Mouse (Mus musculus) limb, embryonic 13.5 days (tissue): ENCODE data around the gene Lrrc8c. TPM values are rescaled to one million over a fixed set of nuclear protein-coding genes. Genes with fewer than 3 reads are reported as not detected.

Experiments used
- ATAC-seq: fragments of 200-750 bp; cut with Nextera tagmentation; 2 replicates; pipeline ENCODE4 v1.8.0; 2017; ENCODE audit warnings: low read depth, moderate number of reproducible peaks, moderate TSS enrichment; ENCODE audit not compliant: low FRiP score
- H3K27ac ChIP-seq: fragments of 300-500 bp; sonication (generic); 2 replicates; pipeline ENCODE4 v1.5.1; 2015; ENCODE audit warnings: inconsistent platforms, mild to moderate bottlenecking, moderate library complexity
- H3K27me3 ChIP-seq: fragments of 300-500 bp; sonication (generic); 2 replicates; pipeline ENCODE4 v1.6.1; 2015; ENCODE audit warnings: mild to moderate bottlenecking, inconsistent platforms
- H3K36me3 ChIP-seq: fragments of 300-500 bp; sonication (generic); 2 replicates; pipeline ENCODE4 v1.6.1; 2015; ENCODE audit warnings: inconsistent platforms, mild to moderate bottlenecking, moderate library complexity
- H3K4me1 ChIP-seq: fragments of 300-500 bp; sonication (generic); 2 replicates; pipeline ENCODE4 v1.6.1; 2015; ENCODE audit warnings: inconsistent platforms
- H3K4me2 ChIP-seq: fragments of 300-500 bp; sonication (generic); replicated peaks from 2 replicates; pipeline ENCODE4 v1.6.1; 2015; ENCODE audit warnings: inconsistent platforms, mild to moderate bottlenecking, moderate library complexity
- H3K4me3 ChIP-seq: fragments of 300-500 bp; sonication (generic); 2 replicates; pipeline ENCODE4 v1.5.1; 2015; ENCODE audit warnings: moderate library complexity, mild to moderate bottlenecking, inconsistent platforms
- H3K9ac ChIP-seq: fragments of 300-500 bp; sonication (generic); 2 replicates; pipeline ENCODE4 v1.6.1; 2015; ENCODE audit warnings: mild to moderate bottlenecking, inconsistent platforms
- H3K9me3 ChIP-seq: fragments of 300-500 bp; sonication (generic); 2 replicates; pipeline ENCODE4 v1.6.1; 2016; ENCODE audit warnings: inconsistent platforms
- WGBS: fragments of 180-500 bp; shearing (Covaris S2); methylation state at CpG from one replicate; pipeline ENCODE4 v1.1.7; 2015; 5-methylcytosine and 5-hydroxymethylcytosine counted together
- polyA plus RNA-seq: library from polyadenylated mRNA; unstranded; fragments of >200 nt; fragmentation: Nextera tagmentation; extraction: Ambion mirVana; gene quantifications from 2 replicates; pipeline ENCODE4 v1.2.1, GENCODE M21; 2015

The Lrrc8c gene
- polyA plus RNA-seq, 1 experiment from 2014 or later, result 15.6 TPM

DNA sequence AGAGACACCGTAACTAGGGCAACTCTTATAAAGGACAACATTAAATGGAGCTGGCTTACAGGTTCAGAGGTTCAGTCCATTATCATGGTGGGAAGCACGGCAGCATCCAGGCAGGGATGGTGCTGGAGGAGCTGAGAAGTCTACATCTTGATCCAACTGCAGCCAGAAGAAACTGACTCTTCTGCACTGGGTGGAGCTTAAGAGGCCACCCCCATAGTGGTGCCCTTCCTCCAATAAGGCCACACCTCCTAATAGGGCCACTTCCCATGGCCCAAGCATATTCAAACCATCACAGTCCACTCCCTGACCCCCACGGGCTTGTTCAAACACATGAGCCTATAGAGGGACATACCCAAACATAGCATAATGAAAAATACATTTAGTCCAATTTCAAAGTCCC lies 16.0 kb downstream of the Lrrc8c start:
- H3K27me3 ChIP-seq, result no peaks in the 10 kb centered on the region
- no peak overlapping the region for H3K27ac ChIP-seq
- WGBS, result 94% methylated on average over 3 of the region's 3 CpGs
- no peaks in the 10 kb centered on the region for H3K4me1 ChIP-seq
- no peak overlapping the region for H3K9ac ChIP-seq
- H3K4me3 ChIP-seq, result no peak overlapping the region
- peaks cover 4% of the 10 kb centered on the region; the same call in 1 of the 2 replicates for H3K36me3 ChIP-seq
- ATAC-seq, result no peak
- H3K4me2 ChIP-seq, result no peak overlapping the region
- no peaks in the 10 kb centered on the region for H3K9me3 ChIP-seq

DNA sequence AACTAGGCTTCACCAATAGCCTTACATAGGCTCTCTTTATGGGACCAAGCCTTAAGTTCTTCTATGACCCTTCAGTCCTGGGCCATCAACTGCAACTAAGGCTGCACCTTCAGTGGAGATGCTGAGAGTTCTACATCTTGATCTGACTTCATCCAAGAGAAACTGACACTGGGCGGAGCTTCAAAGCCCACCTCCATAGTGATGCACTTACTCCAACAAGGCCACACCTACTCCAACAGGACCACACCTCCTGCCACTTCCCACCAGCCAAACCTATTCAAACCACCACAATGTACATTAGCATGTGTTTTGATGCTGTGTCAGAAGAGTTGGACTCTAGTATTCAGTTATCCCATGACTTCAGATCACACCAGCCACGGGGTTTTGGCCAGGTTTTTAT lies 17.0 kb downstream of the Lrrc8c start:
- Histone ChIP-seq H3K27ac (no peak overlapping the region), H3K36me3 (peaks cover 4% of the 10 kb centered on the region; the same call in 1 of the 2 replicates), H3K4me3 (no peak overlapping the region), H3K4me2 (no peak overlapping the region), H3K4me1 (no peaks in the 10 kb centered on the region), H3K27me3 (no peaks in the 10 kb centered on the region), H3K9me3 (no peaks in the 10 kb centered on the region), H3K9ac (no peak overlapping the region)
- no peak for ATAC-seq
- 88% methylated on average over 2 of the region's 2 CpGs for WGBS

DNA sequence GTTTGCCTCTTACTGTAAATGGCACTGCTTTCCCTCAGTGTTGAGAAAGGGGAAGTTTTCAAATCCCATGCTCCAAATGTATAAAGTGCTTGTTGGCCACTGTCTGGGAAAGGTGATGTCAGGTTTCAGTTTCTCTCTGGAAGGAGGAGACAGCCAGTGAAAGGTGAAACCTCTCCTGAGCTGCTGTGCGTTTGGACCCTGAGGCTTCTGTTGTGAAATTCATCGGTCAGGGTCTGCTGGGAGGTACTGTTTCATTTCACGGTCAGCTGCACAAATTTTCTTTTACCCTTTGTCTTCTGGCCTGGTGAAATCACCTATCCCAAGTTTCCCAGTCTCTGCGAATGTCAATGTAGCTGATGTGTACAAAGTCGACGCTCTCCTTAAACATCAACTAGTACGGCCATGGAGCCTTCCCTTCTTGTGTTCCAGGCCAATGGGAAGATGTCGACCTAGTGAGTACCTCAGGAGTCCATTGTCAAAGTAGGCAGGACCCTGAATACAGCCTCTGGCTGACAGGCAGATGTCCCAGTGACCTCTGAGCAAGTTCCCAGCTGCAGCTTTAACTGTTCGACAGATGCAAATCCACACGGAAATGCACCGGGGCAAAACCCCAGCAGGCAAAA lies 18.0 kb downstream of the Lrrc8c start:
- WGBS, result 68% methylated on average over 11 of the region's 11 CpGs
- no peaks in the 10 kb centered on the region for H3K4me1 ChIP-seq
- no peak for ATAC-seq
- H3K27ac ChIP-seq, result no peak overlapping the region
- no peak overlapping the region for H3K9ac ChIP-seq
- H3K36me3 ChIP-seq, result peaks cover 10% of the 10 kb centered on the region
- H3K4me3 ChIP-seq, result no peak overlapping the region
- H3K9me3 ChIP-seq, result no peaks in the 10 kb centered on the region
- H3K27me3 ChIP-seq, result no peaks in the 10 kb centered on the region
- no peak overlapping the region for H3K4me2 ChIP-seq

DNA sequence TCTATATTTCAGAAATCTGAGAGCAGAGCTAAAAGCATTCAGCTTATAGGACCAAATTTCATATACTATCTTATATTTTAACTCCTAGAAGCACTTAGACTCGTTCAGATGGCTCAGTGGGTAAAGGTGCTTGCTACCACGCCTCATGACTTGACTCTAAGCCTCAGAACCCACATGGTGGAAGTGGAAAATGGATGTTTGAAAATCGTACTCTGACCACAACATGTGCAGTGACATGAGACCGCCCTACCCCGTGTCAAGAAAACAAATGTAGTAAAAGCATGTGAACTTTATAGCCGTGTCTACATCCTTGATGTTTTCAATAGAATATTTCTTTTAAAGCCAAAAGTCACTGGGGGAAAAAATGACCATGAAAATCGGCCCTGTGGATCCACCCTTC lies 21.9 kb downstream of the Lrrc8c start:
- H3K4me3 ChIP-seq, result no peak overlapping the region
- H3K27me3 ChIP-seq, result no peaks in the 10 kb centered on the region
- no peak for ATAC-seq
- WGBS, result 87% methylated on average over 7 of the region's 7 CpGs
- H3K36me3 ChIP-seq, result peaks cover 23% of the 10 kb centered on the region
- H3K4me2 ChIP-seq, result no peak overlapping the region
- H3K27ac ChIP-seq, result no peak overlapping the region
- no peaks in the 10 kb centered on the region for H3K4me1 ChIP-seq
- H3K9ac ChIP-seq, result no peak overlapping the region
- no peaks in the 10 kb centered on the region for H3K9me3 ChIP-seq

DNA sequence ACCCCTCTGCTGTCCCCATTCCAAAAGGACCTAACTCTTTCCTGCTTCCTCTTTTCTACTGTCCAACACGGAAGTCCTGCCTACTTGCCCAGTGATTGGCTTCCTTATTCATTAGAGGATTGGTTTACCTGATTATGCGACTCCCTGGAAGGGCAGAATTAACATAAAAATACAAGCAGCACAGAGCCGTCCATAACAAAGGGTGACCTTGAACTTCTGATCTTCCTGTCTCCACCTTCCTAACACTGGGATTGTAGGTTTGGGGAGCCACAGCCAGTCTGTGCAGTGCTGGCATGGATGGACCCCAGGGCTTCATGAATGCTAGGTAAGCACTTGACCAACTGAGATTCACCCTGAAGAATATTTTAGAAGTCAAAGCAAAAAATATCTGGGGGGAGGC lies 25.9 kb downstream of the Lrrc8c start:
- H3K9ac ChIP-seq, result no peak overlapping the region
- H3K4me2 ChIP-seq, result no peak overlapping the region
- peaks cover 23% of the 10 kb centered on the region for H3K36me3 ChIP-seq
- H3K9me3 ChIP-seq, result no peaks in the 10 kb centered on the region
- no peaks in the 10 kb centered on the region for H3K4me1 ChIP-seq
- H3K4me3 ChIP-seq, result no peak overlapping the region
- no peak overlapping the region for H3K27ac ChIP-seq
- 58% methylated on average over 3 of the region's 3 CpGs for WGBS
- ATAC-seq, result no peak
- no peaks in the 10 kb centered on the region for H3K27me3 ChIP-seq

DNA sequence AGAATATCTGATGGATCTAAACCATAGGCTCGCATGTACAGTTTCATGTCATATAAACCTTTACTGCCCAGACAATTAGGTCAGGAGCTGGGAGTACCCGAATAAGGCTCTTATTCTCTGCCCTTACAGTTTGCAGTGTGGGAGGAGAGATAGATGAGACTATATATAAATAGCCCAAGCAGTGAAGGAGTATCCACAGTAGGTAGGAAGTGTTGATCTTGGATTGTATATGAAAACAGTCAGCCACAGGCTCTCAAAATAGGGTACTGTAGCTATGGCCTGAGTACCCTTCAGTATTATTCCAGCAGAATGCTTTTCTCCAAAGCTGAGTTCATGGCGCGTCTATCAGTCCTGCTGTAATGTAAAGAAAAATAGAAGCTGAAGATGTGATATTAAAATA lies 27.9 kb downstream of the Lrrc8c start:
- H3K9me3 ChIP-seq, result no peaks in the 10 kb centered on the region
- no peaks in the 10 kb centered on the region for H3K27me3 ChIP-seq
- WGBS, result 92% methylated on average over 4 of the region's 4 CpGs
- no peak overlapping the region for H3K4me2 ChIP-seq
- H3K4me3 ChIP-seq, result no peak overlapping the region
- H3K27ac ChIP-seq, result no peak overlapping the region
- no peak overlapping the region for H3K9ac ChIP-seq
- ATAC-seq, result no peak
- peaks cover 17% of the 10 kb centered on the region for H3K36me3 ChIP-seq
- H3K4me1 ChIP-seq, result no peaks in the 10 kb centered on the region

DNA sequence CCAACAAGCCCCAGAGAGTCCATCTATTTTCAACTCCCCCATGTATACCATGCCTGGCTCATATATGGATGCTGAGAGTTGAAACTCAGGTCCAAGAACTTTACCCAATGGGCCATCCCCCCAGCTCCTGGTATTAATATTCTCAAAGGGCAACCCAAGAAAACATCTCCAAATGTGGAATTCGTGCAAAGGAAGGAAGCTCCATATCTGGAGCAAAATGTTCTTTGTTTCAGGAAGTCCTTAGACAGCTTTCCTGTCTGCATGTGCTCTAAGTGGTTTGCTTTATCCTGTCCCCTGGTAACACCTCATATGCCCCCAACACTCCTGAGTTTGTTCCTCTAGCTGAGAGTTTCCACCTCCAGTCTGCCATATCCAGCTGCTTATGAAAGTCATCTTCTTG lies 32.6 kb downstream of the Lrrc8c start:
- no peak for ATAC-seq
- Histone ChIP-seq H3K27me3 (no peaks in the 10 kb centered on the region), H3K36me3 (peaks cover 5% of the 10 kb centered on the region), H3K4me3 (no peak overlapping the region), H3K9ac (no peak overlapping the region), H3K4me2 (no peak overlapping the region), H3K27ac (no peak overlapping the region), H3K9me3 (no peaks in the 10 kb centered on the region), H3K4me1 (no peaks in the 10 kb centered on the region)
- WGBS, result 76% methylated on average over 1 of the region's 1 CpGs

DNA sequence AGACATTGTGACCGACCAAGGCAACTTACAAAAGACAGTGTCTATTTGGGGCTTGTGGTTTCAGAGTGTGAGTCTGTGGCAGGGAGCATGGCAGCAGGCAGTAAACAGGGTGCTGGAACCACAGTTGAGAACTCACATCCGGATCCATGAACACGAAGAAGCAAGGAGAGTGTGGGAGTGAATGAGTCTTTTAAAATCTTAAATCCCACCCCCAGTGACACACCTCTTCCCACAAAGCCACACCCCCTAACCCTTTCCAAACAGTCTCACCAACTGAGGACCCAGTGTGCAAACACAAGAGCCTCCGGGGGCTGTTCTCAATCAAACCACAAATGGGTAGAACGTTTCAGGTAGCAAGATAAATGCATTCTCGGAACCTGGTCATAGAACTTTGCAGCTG lies 37.1 kb downstream of the Lrrc8c start:
- H3K27me3 ChIP-seq, result no peaks in the 10 kb centered on the region
- H3K4me2 ChIP-seq, result no peak overlapping the region
- ATAC-seq, result no peak
- no peaks in the 10 kb centered on the region for H3K9me3 ChIP-seq
- no peaks in the 10 kb centered on the region for H3K4me1 ChIP-seq
- WGBS, result 94% methylated on average over 6 of the region's 6 CpGs
- peaks cover 5% of the 10 kb centered on the region for H3K36me3 ChIP-seq
- no peak overlapping the region for H3K4me3 ChIP-seq
- no peak overlapping the region for H3K9ac ChIP-seq
- no peak overlapping the region for H3K27ac ChIP-seq

DNA sequence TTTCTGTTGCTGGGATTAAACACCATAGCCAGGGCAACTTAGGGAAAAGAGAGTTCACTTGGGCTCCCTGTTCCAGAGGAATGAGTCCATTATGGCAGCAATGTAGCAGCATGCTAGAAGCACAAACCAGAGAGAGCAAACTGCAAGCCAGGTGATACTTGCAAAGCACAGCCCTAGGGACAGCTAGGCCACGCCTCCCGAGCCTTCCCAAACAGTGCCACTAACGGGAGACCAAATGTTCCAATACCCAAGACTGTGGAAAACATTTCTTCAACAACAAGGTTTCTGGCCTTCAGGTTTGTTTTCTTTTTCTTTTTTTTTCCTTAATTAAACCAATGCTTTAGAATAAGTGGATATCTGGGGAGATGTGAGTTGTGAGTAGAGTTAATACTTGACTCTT lies 38.2 kb downstream of the Lrrc8c start:
- no peak for ATAC-seq
- Histone ChIP-seq H3K27me3 (no peaks in the 10 kb centered on the region), H3K4me3 (no peak overlapping the region), H3K9me3 (no peaks in the 10 kb centered on the region), H3K36me3 (peaks cover 4% of the 10 kb centered on the region), H3K4me2 (no peak overlapping the region), H3K27ac (no peak overlapping the region), H3K9ac (no peak overlapping the region), H3K4me1 (no peaks in the 10 kb centered on the region)
- 99% methylated on average over 3 of the region's 3 CpGs for WGBS

DNA sequence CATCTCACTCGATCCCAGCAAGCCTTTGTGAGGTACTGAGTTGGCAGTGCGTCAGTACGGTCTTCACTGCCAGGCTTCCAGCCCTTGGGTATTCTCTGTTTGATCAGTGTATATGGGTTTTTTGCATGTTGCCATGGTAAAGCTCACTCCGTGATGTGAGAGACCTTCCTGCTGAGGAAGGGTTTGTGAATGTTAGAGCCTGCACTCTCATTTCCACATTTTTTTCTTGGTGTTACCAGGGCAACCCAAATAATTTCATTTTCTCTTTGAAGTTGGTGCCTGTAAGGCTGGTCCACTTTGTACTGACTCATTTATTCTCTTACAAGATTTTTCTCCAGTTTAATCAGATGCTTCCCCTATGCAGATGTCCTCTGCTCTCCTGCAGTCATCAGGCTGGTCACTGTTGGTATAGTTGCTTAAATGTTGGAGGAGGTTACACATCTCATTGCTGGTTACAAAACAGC lies 38.6 kb downstream of the Lrrc8c start:
- 90% methylated on average over 4 of the region's 4 CpGs for WGBS
- H3K27me3 ChIP-seq, result no peaks in the 10 kb centered on the region
- no peaks in the 10 kb centered on the region for H3K4me1 ChIP-seq
- H3K27ac ChIP-seq, result no peak overlapping the region
- no peak overlapping the region for H3K4me3 ChIP-seq
- no peaks in the 10 kb centered on the region for H3K9me3 ChIP-seq
- H3K36me3 ChIP-seq, result no peaks in the 10 kb centered on the region; the same call in none of the 2 replicates
- H3K9ac ChIP-seq, result no peak overlapping the region
- no peak overlapping the region for H3K4me2 ChIP-seq
- no peak for ATAC-seq

DNA sequence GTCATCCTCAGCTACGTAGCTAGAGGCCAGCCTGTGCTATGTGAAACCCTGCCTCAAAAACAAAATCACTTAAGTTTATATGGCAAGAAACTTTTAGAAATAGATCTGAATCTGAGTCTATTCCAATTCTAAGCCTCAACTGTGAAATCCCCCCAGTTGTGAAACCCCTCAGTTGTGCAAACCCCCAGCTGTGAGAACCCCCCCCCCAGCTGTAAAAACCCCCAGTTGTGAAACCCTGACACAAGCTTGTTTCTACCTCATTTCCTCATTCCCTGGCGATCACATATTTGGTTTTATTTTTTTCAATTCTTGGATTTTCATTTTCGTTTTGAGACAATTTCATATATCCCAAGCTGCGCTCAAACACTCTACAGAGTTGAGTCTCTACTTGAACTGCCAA lies 39.3 kb downstream of the Lrrc8c start:
- Histone ChIP-seq H3K27ac (no peak overlapping the region), H3K36me3 (no peaks in the 10 kb centered on the region; the same call in 1 of the 2 replicates), H3K27me3 (no peaks in the 10 kb centered on the region), H3K9me3 (no peaks in the 10 kb centered on the region), H3K4me3 (no peak overlapping the region), H3K4me1 (no peaks in the 10 kb centered on the region), H3K4me2 (no peak overlapping the region), H3K9ac (no peak overlapping the region)
- WGBS, result 91% methylated on average over 4 of the region's 4 CpGs
- ATAC-seq, result no peak

DNA sequence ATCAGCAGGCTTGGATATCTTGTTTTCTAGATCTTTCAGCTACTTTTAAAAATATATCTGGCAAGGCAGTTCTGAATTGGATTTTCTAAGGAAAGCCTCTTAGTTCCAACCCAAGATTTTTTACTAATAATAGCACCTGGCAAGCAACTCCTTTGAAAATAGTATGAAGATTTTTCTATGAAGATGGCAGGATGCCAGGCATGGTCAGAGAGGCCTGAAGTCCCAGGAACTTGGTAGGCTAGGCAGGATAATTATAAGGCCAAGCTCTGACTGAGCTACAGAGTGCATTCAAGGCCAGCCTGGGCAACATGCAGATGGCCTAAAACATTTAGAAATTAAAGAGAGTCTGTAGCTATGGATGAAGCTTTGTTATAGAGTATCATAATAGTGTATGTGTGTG lies 42.7 kb downstream of the Lrrc8c start:
- ATAC-seq, result no peak

DNA sequence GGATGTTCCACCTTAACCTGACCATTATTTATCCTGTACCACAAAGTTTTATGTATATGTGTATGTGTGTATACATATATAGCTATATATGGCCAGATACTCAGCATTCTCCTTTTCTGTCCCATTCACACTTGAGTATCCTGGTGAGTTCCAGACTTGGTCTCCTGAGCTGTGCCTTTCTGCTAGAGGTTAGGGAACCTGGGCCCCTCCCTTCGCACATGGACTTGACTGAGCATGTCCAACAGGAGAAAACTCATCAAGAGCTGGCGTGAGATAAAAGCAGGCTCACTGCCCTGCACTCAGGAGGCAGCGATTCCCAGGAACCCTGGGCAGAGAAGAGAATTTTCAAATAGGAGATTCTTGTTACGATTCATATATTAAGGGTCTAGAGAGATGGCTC lies 45.6 kb downstream of the Lrrc8c start:
- no peaks in the 10 kb centered on the region for H3K27me3 ChIP-seq
- H3K9ac ChIP-seq, result no peak overlapping the region
- peaks cover 10% of the 10 kb centered on the region; the same call in 1 of the 2 replicates for H3K4me1 ChIP-seq
- H3K9me3 ChIP-seq, result no peaks in the 10 kb centered on the region
- no peak for ATAC-seq
- no peak overlapping the region for H3K4me3 ChIP-seq
- H3K27ac ChIP-seq, result no peak overlapping the region
- H3K36me3 ChIP-seq, result no peaks in the 10 kb centered on the region; the same call in 1 of the 2 replicates
- H3K4me2 ChIP-seq, result no peak overlapping the region
- 78% methylated on average over 4 of the region's 4 CpGs for WGBS

More for the DNA sequence above, 42.7 kb downstream of the Lrrc8c start:
- no peaks in the 10 kb centered on the region; the same call in 1 of the 2 replicates for H3K36me3 ChIP-seq
- H3K9me3 ChIP-seq, result no peaks in the 10 kb centered on the region
- no peak overlapping the region for H3K27ac ChIP-seq
- no peak overlapping the region for H3K4me3 ChIP-seq
- no peak overlapping the region for H3K9ac ChIP-seq
- H3K4me2 ChIP-seq, result no peak overlapping the region
- H3K4me1 ChIP-seq, result peaks cover 10% of the 10 kb centered on the region; the same call in 1 of the 2 replicates
- H3K27me3 ChIP-seq, result no peaks in the 10 kb centered on the region
